In the genomic region with DNA sequence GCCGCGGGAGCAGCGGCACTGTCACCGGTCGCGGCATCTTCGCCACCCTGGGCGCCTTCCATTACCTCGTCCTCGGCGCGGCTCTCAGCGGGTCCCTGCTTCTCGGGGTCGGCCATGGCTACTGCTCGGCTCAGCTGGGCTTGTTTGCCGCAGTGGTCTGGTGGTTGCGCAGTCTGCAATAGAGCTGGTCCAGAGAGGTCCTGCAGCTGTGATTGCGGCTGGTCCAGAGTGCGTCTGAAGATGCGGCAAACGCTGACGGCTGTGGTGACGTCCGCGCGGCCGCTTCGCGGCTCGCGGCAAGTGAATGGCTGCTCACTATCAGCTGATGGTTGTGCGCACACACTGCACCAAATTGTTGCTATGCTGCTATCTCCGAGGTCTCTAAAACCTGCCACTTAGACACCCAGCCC, we compare ENCODE assay signal across 8 mouse cellular contexts. TPM values are rescaled to one million over a fixed set of nuclear protein-coding genes. Genes with fewer than 3 reads are reported as not detected.
DNase-seq lines count a peak whose midpoint lies in the region; ATAC-seq and TF ChIP-seq lines count a peak whose summit lies in the region.

Gene Nap1l5 (minus strand): TSS at position 225 of the 410 bp plus-strand sequence.

- H3K9me3 ChIP-seq in ES-Bruce4 (replicated peaks; ENCODE audit: control insufficient read depth, insufficient read depth, low read length, poor library complexity, severe bottlenecking): peaks cover 33% of the 10 kb centered on the region
- peaks cover 34% of the 10 kb centered on the region for H3K9me3 ChIP-seq in embryonic facial prominence, embryonic 14.5 days (ENCODE audit: control insufficient read depth, low read length)
- H3K9me3 ChIP-seq in hindbrain, embryonic 12.5 days (replicated peaks): peaks cover 14% of the 10 kb centered on the region
- H3K9me3 ChIP-seq in stomach, embryonic 15.5 days: no peaks in the 10 kb centered on the region

- H3K4me1 ChIP-seq in ES-Bruce4 (ENCODE audit: control insufficient read depth, insufficient read depth, low read length): no peaks in the 10 kb centered on the region
- no peaks in the 10 kb centered on the region for H3K4me1 ChIP-seq in embryonic facial prominence, embryonic 14.5 days (ENCODE audit: control insufficient read depth, insufficient read depth, low read length)
- peaks cover 4% of the 10 kb centered on the region; the same call in 1 of the 2 replicates for H3K4me1 ChIP-seq in hindbrain, embryonic 12.5 days
- no peaks in the 10 kb centered on the region for H3K4me1 ChIP-seq in stomach, embryonic 15.5 days

- peak within 1 kb of the TSS; percentile 76 for H3K4me2 ChIP-seq in embryonic facial prominence, embryonic 14.5 days (ENCODE audit: low read depth, low read length)
- H3K4me2 ChIP-seq in hindbrain, embryonic 12.5 days (replicated peaks): peak within 1 kb of the TSS; percentile 62
- peak within 1 kb of the TSS; percentile 72 for H3K4me2 ChIP-seq in stomach, embryonic 15.5 days

- no peaks in the 10 kb centered on the region for H3K36me3 ChIP-seq in ES-Bruce4 (ENCODE audit: control insufficient read depth, insufficient read depth, low read length, poor library complexity, severe bottlenecking)
- H3K36me3 ChIP-seq in embryonic facial prominence, embryonic 14.5 days (ENCODE audit: control insufficient read depth, insufficient read depth, low read length): no peaks in the 10 kb centered on the region
- peaks cover 2% of the 10 kb centered on the region; the same call in 1 of the 2 replicates for H3K36me3 ChIP-seq in hindbrain, embryonic 12.5 days
- H3K36me3 ChIP-seq in stomach, embryonic 15.5 days: no peaks in the 10 kb centered on the region

- no peaks in the 10 kb centered on the region; the same call in 1 of the 2 replicates for H3K27me3 ChIP-seq in ES-Bruce4 (ENCODE audit: control insufficient read depth, insufficient read depth, low read length, poor library complexity, severe bottlenecking)
- H3K27me3 ChIP-seq in embryonic facial prominence, embryonic 14.5 days (replicated peaks; ENCODE audit: control insufficient read depth, insufficient read depth, low read length): no peaks in the 10 kb centered on the region
- H3K27me3 ChIP-seq in hindbrain, embryonic 12.5 days: no peaks in the 10 kb centered on the region
- H3K27me3 ChIP-seq in stomach, embryonic 15.5 days (replicated peaks): no peaks in the 10 kb centered on the region

- no peak for TF ChIP-seq EP300 in ES-Bruce4 (IDR thresholded peaks at IDR 0.05; ENCODE audit: insufficient read depth, low read depth, low read length)

- H3K9ac ChIP-seq in ES-Bruce4 (ENCODE audit: low read depth, poor library complexity, severe bottlenecking): peak within 1 kb of the TSS; percentile 5; the same call in 1 of the 2 replicates
- peak within 1 kb of the TSS; percentile 56 for H3K9ac ChIP-seq in embryonic facial prominence, embryonic 14.5 days (ENCODE audit: low read depth, low read length)
- H3K9ac ChIP-seq in hindbrain, embryonic 12.5 days: peak within 1 kb of the TSS; percentile 57
- H3K9ac ChIP-seq in stomach, embryonic 15.5 days: no peak within 1 kb of the TSS

- peak within 1 kb of the TSS; percentile 26 for H3K4me3 ChIP-seq in ES-Bruce4 (ENCODE audit: low read depth, low read length)
- peak within 1 kb of the TSS; percentile 41 for H3K4me3 ChIP-seq in embryonic facial prominence, embryonic 14.5 days (ENCODE audit: low read depth, low read length)
- peak within 1 kb of the TSS; percentile 51 for H3K4me3 ChIP-seq in hindbrain, embryonic 12.5 days
- peak within 1 kb of the TSS; percentile 66 for H3K4me3 ChIP-seq in left cerebral cortex, adult 2 months
- H3K4me3 ChIP-seq in stomach, embryonic 15.5 days (replicated peaks): peak within 1 kb of the TSS; percentile 42

- WGBS in embryonic facial prominence, embryonic 14.5 days: 65% methylated on average over 25 of the region's 34 CpGs
- WGBS in hindbrain, embryonic 12.5 days: 68% methylated on average over 34 of the region's 34 CpGs
- WGBS in stomach, embryonic 15.5 days: 61% methylated on average over 34 of the region's 34 CpGs

- intact Hi-C loops in left cerebral cortex, adult 2 months (cut with DNase I): loop anchor here (1.0 to 5.0 kb wide), 2 partner anchors 26 to 40 kb away; no protein-coding TSS in a partner anchor

- TF ChIP-seq POLR2A in ES-Bruce4 (IDR thresholded peaks at IDR 0.05; ENCODE audit: insufficient read depth, low read length): no peak

- DNase-seq in adrenal gland, postnatal 36 days: peak; percentile 22 to 24
- no peak for DNase-seq in embryonic facial prominence, embryonic 14.5 days (ENCODE audit: low spot score)
- DNase-seq in left cerebral cortex, adult 2 months (ENCODE audit: extremely low spot score in 1 of 2, low spot score in 2 of 2): peak; percentile 78 to 80
- DNase-seq in spleen, postnatal 36 days (ENCODE audit: low spot score in 2 of 2): no peak

- TF ChIP-seq CTCF in ES-Bruce4 (IDR thresholded peaks at IDR 0.05; ENCODE audit: low read depth, low read length): no peak
- no peak for TF ChIP-seq CTCF in left cerebral cortex, adult 2 months (IDR thresholded peaks at IDR 0.05)

- peak; percentile 80 for ATAC-seq in embryonic facial prominence, embryonic 14.5 days (ENCODE audit: low read depth)
- ATAC-seq in hindbrain, embryonic 12.5 days (ENCODE audit: low FRiP score): peak; percentile 91
- ATAC-seq in megakaryocyte-erythroid progenitor cell, adult 5-6 weeks (replicated peaks; ENCODE audit: low FRiP score, low TSS enrichment, poor library complexity, severe bottlenecking): peak; percentile 41; the same call in 1 of the 2 replicates
- ATAC-seq in stomach, embryonic 15.5 days (ENCODE audit: insufficient read depth, low FRiP score, low read depth): peak; percentile 43; the same call in 1 of the 2 replicates

- no peak within 1 kb of the TSS for H3K27ac ChIP-seq in ES-Bruce4 (ENCODE audit: insufficient read depth, low read length)
- no peak within 1 kb of the TSS for H3K27ac ChIP-seq in embryonic facial prominence, embryonic 14.5 days (replicated peaks; ENCODE audit: low read depth, low read length)
- peak within 1 kb of the TSS; percentile 64; the same call in 1 of the 2 replicates for H3K27ac ChIP-seq in hindbrain, embryonic 12.5 days
- H3K27ac ChIP-seq in left cerebral cortex, adult 2 months: peak within 1 kb of the TSS; percentile 92
- H3K27ac ChIP-seq in stomach, embryonic 15.5 days: no peak within 1 kb of the TSS

RNA-seq across cellular contexts. Expression of gene Nap1l5, which starts in this region (rescaled TPM):
- not detected in 2 replicates for polyA plus RNA-seq in ES-Bruce4 (2011; ENCODE audit: insufficient read depth, insufficient read length, low read depth, missing spikeins)
- 10 to 100 TPM; 23.2 to 29.1 TPM for total RNA-seq in adrenal gland, postnatal 36 days (2021)
- polyA plus RNA-seq in embryonic facial prominence, embryonic 14.5 days (2014; fragmentation: Nextera tagmentation; extraction: Ambion mirVana): 5.9 and 6.8 TPM in 2 replicates
- polyA plus RNA-seq in hindbrain, embryonic 12.5 days (2016; fragmentation: Nextera tagmentation; extraction: Ambion mirVana): 69.8 and 81.1 TPM in 2 replicates
- 100 to 1,000 TPM; 337 to 344 TPM for total RNA-seq in left cerebral cortex, adult 2 months (2021)
- not detected in 2 replicates for total RNA-seq in megakaryocyte-erythroid progenitor cell, adult 5-6 weeks (2014; fragmentation: Nextera tagmentation)
- total RNA-seq in megakaryocyte-erythroid progenitor cell, adult 5-6 weeks (2017): not detected in 2 replicates
- polyA plus RNA-seq in stomach, embryonic 15.5 days (2015; fragmentation: Nextera tagmentation; extraction: Ambion mirVana): 7.3 and 8.6 TPM in 2 replicates

Comparison
In these comparisons a context has a peak if more than half of its experiments do, and no peak if none do; other contexts are left out.
1. RNA of gene Nap1l5 (total RNA-seq): 337 to 344 TPM in left cerebral cortex, adult 2 months and 23.2 to 29.1 TPM in adrenal gland, postnatal 36 days; not detected in megakaryocyte-erythroid progenitor cell, adult 5-6 weeks; every median in the first group is over 10 times any median in the second.
2. RNA of gene Nap1l5 (total RNA-seq): 337 to 344 TPM in left cerebral cortex, adult 2 months; 23.2 to 29.1 TPM in adrenal gland, postnatal 36 days; every median in the first group is over 10 times any median in the second.
3. Peak in ATAC-seq in megakaryocyte-erythroid progenitor cell, adult 5-6 weeks; RNA of the gene not detected or under 1 TPM.
4. H3K27ac ChIP-seq: peak in hindbrain, embryonic 12.5 days (single experiment) and left cerebral cortex, adult 2 months (single experiment); none in ES-Bruce4 (single experiment), embryonic facial prominence, embryonic 14.5 days (single experiment) and stomach, embryonic 15.5 days (single experiment).
5. DNase-seq: peak in adrenal gland, postnatal 36 days (2 of 2) and left cerebral cortex, adult 2 months (2 of 2); none in embryonic facial prominence, embryonic 14.5 days (single experiment) and spleen, postnatal 36 days (0 of 2).
6. ATAC-seq: peak in every context shown above with its lines; median percentile 91 in hindbrain, embryonic 12.5 days; 80 in embryonic facial prominence, embryonic 14.5 days; 43 in stomach, embryonic 15.5 days; 41 in megakaryocyte-erythroid progenitor cell, adult 5-6 weeks.
7. Peak in every context shown above with its lines, with median percentiles within 50 percentile points of each other: H3K4me3 ChIP-seq and H3K4me2 ChIP-seq.